Mouse (Mus musculus): Measurements from ENCODE around the gene Trappc1.

GRCm38 (mm10) chr11:69366855-69367615 lies 43.3 kb downstream of the Trappc1 start:
- no peak for TF ChIP-seq CTCF (IDR thresholded peaks at IDR 0.05; ENCODE audit: control insufficient read depth, insufficient read depth, insufficient read length)
- TF ChIP-seq MYOD1 (IDR thresholded peaks at IDR 0.05; ENCODE audit: control insufficient read depth, insufficient read length, low read depth) = no peak
- TF ChIP-seq CEBPB (IDR thresholded peaks at IDR 0.05; ENCODE audit: low read depth) = no peak
- no peak for TF ChIP-seq USF1 (IDR thresholded peaks at IDR 0.05; ENCODE audit: low read depth)
- no peak for TF ChIP-seq MAX (IDR thresholded peaks at IDR 0.05)
- TF ChIP-seq MYOG (IDR thresholded peaks at IDR 0.05; ENCODE audit: control insufficient read depth, extremely low read depth, insufficient read length) = no peak
- no peak for TF ChIP-seq FOSL1 (IDR thresholded peaks at IDR 0.05; ENCODE audit: insufficient read depth, low read length, poor library complexity, severe bottlenecking)

Measured in C2C12 (cell line).